Mouse (Mus musculus): ENCODE data around the gene Atp6v1c2.

- no peak for TF ChIP-seq CTCF (IDR thresholded peaks at IDR 0.05; ENCODE audit: low read depth)
- no peak for TF ChIP-seq EP300 (optimal IDR thresholded peaks at IDR 0.05)
Measured at GRCm38 (mm10) chr12:17266673-17266990, 62.5 kb downstream of the Atp6v1c2 start.

Measured in stomach, postnatal 0 days (tissue).